Mouse (Mus musculus): Measurements from ENCODE around the gene Ccnd2.

DNA sequence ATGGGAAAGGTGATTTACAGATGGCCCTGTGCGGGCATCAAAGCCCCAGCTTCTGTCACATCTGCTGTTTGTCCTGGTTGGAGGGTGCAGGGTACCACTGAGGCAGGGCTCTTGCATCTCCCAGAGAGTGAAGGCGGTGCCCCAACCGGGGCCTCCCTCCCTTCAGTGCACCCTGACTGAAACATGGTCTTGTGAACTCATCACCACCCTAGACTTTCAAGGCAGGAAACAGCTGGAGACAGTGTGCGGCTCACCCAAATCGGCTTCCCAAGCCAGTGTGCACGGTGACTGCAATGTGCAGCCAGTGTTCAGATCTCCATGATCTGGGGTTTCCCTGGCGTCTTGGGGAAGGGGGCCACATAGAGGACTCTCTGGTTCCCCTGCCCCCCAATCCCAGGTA lies 26.0 kb upstream of the Ccnd2 start:
- TF ChIP-seq MYOG (IDR thresholded peaks at IDR 0.05; ENCODE audit: control insufficient read depth in 1 of 3, insufficient read depth in 1 of 3, insufficient read length in 2 of 3, low read depth in 2 of 3) (no peak), POLR2A (IDR thresholded peaks at IDR 0.05; ENCODE audit: insufficient read length, low read depth) (no peak), USF1 (IDR thresholded peaks at IDR 0.05; ENCODE audit: low read depth) (no peak)

All from myocyte (in vitro differentiated cells).